Mouse (Mus musculus) hindbrain, embryonic 10.5 days (tissue): ENCODE measurements around the gene Pih1h3b. TPM values are rescaled to one million over a fixed set of nuclear protein-coding genes. Genes with fewer than 3 reads are reported as not detected.

ENCODE experiments used
- DNase-seq: peaks from one replicate; pipeline ENCODE4 v3.0.0-alpha.2; 2017; ENCODE audit warnings: low spot score
- H3K27ac ChIP-seq: fragments of 300-500 bp; sonication (generic); 2 replicates; pipeline ENCODE4 v1.5.1; 2016; ENCODE audit warnings: mild to moderate bottlenecking, moderate library complexity
- H3K27me3 ChIP-seq: fragments of 300-500 bp; sonication (generic); 2 replicates; pipeline ENCODE4 v1.6.1; 2016; ENCODE audit warnings: mild to moderate bottlenecking; ENCODE audit not compliant: poor library complexity, insufficient read depth, severe bottlenecking
- H3K36me3 ChIP-seq: fragments of 300-500 bp; sonication (generic); 2 replicates; pipeline ENCODE4 v1.6.1; 2016; ENCODE audit warnings: mild to moderate bottlenecking, moderate library complexity
- H3K4me1 ChIP-seq: fragments of 300-500 bp; sonication (generic); replicated peaks from 2 replicates; pipeline ENCODE4 v1.6.1; 2016; ENCODE audit warnings: mild to moderate bottlenecking
- H3K4me3 ChIP-seq: fragments of 300-500 bp; sonication (generic); 2 replicates; pipeline ENCODE4 v1.5.1; 2016; ENCODE audit warnings: mild to moderate bottlenecking, moderate library complexity
- H3K9me3 ChIP-seq: fragments of 300-500 bp; sonication (generic); 2 replicates; pipeline ENCODE4 v1.6.1; 2016; ENCODE audit warnings: mild to moderate bottlenecking, moderate library complexity
- WGBS: fragments of 180-500 bp; shearing (Covaris S2); methylation state at CpG from one replicate; pipeline ENCODE4 v1.1.7; 2016; 5-methylcytosine and 5-hydroxymethylcytosine counted together
- polyA plus RNA-seq: library from polyadenylated mRNA; unstranded; fragments of >200 nt; fragmentation: Nextera tagmentation; extraction: Ambion mirVana; gene quantifications from 2 replicates; pipeline ENCODE4 v1.2.1, GENCODE M21; 2016

Gene Pih1h3b
- polyA plus RNA-seq, result not detected in 2 replicates

DNA sequence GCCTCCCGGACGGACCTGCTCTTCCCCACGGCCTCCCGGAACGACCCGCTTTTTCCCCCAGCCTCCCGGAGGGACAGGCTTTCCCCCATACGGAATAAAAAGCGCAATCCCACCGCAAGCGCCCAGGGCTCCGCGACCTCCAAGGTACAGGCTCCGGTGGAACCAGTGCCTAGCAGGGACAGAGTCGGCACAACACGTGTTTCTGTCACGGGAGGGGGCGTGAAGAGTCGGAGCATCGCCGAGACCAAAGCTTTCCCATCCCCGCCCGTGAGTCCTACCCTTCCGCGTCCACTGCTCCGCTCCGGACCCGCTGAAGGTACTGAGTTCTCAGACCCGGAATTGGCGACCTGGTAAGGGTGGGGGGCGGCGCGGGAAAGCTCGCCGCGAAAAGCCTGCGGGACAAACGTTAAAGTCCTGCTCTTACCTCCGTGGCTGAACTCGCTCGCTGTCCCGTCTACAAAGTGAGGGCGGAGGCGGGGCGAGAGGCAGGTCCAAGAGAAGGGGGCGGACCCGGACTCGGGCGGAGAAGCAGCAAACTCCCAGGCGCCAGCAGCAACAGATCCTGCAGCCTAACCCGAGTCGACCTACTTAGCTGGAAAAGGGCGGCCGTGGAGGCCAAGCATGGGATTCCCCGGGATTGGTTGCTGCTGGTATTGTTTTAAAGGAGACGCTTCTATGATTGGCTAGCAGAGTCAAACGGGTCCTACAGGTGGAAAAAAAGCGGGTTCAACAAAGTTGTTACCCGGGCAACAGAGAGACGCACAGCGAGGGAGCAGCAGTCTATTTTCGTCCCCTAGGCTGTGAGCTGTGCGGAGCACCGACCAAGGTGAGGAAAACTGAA, at the start of gene Pih1h3b, which contains the start of gene Nup62cl:
Gene Pih1h3b, plus strand, starts transcription at position 745 of the 841 bp plus-strand sequence.
Gene Nup62cl, minus strand, starts transcription at position 578 of the 841 bp plus-strand sequence.
- H3K27me3 ChIP-seq, result peaks cover 46% of the 10 kb centered on the region
- WGBS, result 25% methylated on average over 64 of the region's 64 CpGs
- peak; percentile 63 for DNase-seq

GRCm38 (mm10) chrX:140060886-140061874, 1.5 kb upstream of the Pih1h3b start:
- Histone ChIP-seq H3K9me3 (peaks cover 11% of the 10 kb centered on the region), H3K27me3 (peaks cover 46% of the 10 kb centered on the region), H3K4me1 (peaks cover 3% of the 10 kb centered on the region; the same call in 1 of the 2 replicates), H3K4me3 (peak overlapping the region; percentile 48), H3K36me3 (no peaks in the 10 kb centered on the region), H3K27ac (no peak overlapping the region)
- WGBS, result 19% methylated on average over 87 of the region's 90 CpGs
- DNase-seq, result peak; percentile 18

More for the DNA sequence above, at the start of gene Pih1h3b, which contains the start of gene Nup62cl:
- Histone ChIP-seq H3K27ac (no peak within 1 kb of the TSS), H3K36me3 (no peaks in the 10 kb centered on the region), H3K4me1 (peaks cover 3% of the 10 kb centered on the region; the same call in 1 of the 2 replicates), H3K4me3 (peak within 1 kb of the TSS; percentile 48), H3K9me3 (peaks cover 11% of the 10 kb centered on the region)

GRCm38 (mm10) chrX:140082535-140082934, 19.9 kb downstream of the Pih1h3b start:
- no peak overlapping the region for H3K27ac ChIP-seq
- DNase-seq, result no peak
- peaks cover 7% of the 10 kb centered on the region; the same call in 1 of the 2 replicates for H3K27me3 ChIP-seq

GRCm38 (mm10) chrX:140094066-140094465, 31.4 kb downstream of the Pih1h3b start:
- H3K36me3 ChIP-seq, result no peaks in the 10 kb centered on the region
- whole genome bisulfite sequencing, result 88% methylated on average over 2 of the region's 2 CpGs
- peaks cover 28% of the 10 kb centered on the region for H3K27me3 ChIP-seq
- no peaks in the 10 kb centered on the region for H3K9me3 ChIP-seq
- H3K27ac ChIP-seq, result no peak overlapping the region
- no peaks in the 10 kb centered on the region for H3K4me1 ChIP-seq
- H3K4me3 ChIP-seq, result no peak overlapping the region
- no peak for DNase-seq

More at GRCm38 (mm10) chrX:140082535-140082934, 19.9 kb downstream of the Pih1h3b start:
- H3K4me3 ChIP-seq, result no peak overlapping the region
- no peaks in the 10 kb centered on the region for H3K9me3 ChIP-seq
- no peaks in the 10 kb centered on the region for H3K36me3 ChIP-seq
- 93% methylated on average over 2 of the region's 2 CpGs for WGBS
- no peaks in the 10 kb centered on the region for H3K4me1 ChIP-seq

Other genes starting within 250 kb of the Pih1h3b start
- 5.8 and 6.0 TPM in 2 replicates for gene Morc4, start 191.2 kb upstream of the Pih1h3b start, polyA plus RNA-seq
- gene Rbm41, start 64.3 kb upstream of the Pih1h3b start, polyA plus RNA-seq, result 4.5 TPM in 2 replicates
- gene Nup62cl, start 167 bp upstream of the Pih1h3b start, polyA plus RNA-seq, result 1.9 and 3.0 TPM in 2 replicates